Mouse (Mus musculus) erythroblast, adult 5-6 weeks (primary cell): Measurements from ENCODE around the gene Ehbp1. TPM values are rescaled to one million over a fixed set of nuclear protein-coding genes. Genes with fewer than 3 reads are reported as not detected.

Source experiments
- ATAC-seq: replicated peaks from 2 replicates; pipeline ENCODE4 v1.8.0; 2016; ENCODE audit warnings: moderate number of reproducible peaks, mild to moderate bottlenecking, moderate TSS enrichment, inconsistent platforms; ENCODE audit not compliant: poor library complexity, low FRiP score, severe bottlenecking
- total RNA-seq, 2 experiments: library from RNA; stranded (forward) in 1 of 2; stranded (reverse) in 1 of 2; fragments of 150-400 nt in 1 of 2; fragments of 200-764, 138-1000 nt in 1 of 2; gene quantifications; 2 replicates each; pipeline versions ENCODE4 v1.2.3 to v1.2.4; 2015 to 2017; ENCODE audit warnings: low replicate concordance in 2 of 2

Ehbp1 gene
- total RNA-seq, 2 experiments from 2014 or later, result 1.4 TPM; not detected in 1

DNA sequence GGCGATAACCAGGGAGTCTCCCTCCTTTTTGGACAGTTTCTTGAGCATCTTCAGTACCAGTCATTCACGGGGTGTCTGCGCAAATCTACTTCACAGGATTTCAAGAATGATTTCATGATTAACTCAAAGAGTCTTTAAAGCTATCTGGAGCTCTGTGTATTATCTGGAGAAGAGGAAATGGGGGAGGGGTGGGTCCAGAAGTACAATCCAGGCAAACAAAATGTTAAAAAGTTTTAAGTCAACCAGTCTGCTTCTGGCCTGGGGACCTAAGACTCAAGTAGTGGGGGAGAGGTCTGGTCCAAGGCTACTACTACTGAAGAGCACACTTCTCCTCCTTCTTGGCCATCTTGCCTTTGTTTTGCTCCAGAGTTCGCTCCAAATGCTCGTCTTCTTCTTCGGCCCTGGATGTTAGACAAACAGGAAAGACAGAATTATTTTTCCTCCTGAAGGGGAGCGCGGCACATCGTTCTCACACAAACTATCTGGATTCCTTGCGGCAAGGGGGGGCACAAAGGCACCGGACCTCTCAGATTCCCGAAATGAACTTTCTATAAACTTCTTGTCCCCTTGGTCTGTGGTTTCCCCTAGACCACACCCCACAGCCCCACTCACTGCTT lies 335.5 kb downstream of the Ehbp1 start:
- no peak for ATAC-seq

DNA sequence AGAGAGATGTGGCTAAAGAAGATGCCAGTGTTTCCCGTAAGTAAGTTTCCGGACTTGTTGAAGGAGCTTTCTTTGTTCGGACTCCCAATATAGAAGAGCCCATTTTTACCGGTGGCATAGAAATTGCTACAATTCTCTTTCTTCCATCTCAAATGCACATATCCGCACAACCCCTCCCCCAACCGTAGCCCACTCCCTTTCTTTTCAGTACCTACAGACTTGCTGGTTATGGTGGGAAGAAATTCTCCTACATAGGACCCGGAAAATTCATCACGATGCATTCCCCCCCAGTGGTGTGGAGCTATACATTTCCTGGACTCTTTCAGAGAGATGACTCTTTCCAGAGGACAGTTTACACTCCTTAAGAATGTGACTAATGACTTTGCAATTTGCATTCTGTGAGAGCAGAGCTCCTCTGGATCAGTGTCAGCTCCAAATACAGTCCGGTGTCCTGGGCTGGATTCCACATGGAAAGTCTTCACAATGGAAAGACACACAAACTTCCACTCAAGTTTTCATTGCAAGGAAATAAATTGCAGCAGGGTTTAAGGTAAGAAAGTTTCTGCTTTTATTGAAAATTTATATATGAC lies 336.7 kb downstream of the Ehbp1 start:
- no peak for ATAC-seq

DNA sequence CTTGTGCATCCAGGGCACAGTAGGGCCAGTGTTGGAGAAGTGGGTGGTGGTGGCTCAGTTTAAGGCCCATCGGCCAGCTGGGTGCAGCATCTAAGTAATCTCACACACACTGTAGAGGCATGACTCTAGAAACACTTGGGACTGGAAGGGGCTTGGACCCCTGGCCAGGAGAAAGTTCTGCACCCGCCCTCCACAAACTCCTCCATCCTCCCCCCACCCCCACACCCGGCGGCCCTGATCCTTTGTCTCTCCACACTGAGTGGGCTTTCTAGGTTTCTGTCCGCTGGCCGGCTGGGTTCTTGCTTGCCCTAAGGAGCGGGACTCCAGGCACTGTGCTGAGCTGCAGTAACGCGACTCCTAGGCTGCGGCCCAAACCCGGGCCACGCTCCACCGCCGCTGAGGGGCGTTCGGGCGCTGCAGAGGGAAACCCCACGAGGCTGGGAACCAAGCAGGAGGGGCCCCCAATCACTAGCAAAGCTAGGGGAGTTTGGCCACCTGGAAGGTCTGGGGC lies 337.7 kb downstream of the Ehbp1 start:
- ATAC-seq, result no peak

DNA sequence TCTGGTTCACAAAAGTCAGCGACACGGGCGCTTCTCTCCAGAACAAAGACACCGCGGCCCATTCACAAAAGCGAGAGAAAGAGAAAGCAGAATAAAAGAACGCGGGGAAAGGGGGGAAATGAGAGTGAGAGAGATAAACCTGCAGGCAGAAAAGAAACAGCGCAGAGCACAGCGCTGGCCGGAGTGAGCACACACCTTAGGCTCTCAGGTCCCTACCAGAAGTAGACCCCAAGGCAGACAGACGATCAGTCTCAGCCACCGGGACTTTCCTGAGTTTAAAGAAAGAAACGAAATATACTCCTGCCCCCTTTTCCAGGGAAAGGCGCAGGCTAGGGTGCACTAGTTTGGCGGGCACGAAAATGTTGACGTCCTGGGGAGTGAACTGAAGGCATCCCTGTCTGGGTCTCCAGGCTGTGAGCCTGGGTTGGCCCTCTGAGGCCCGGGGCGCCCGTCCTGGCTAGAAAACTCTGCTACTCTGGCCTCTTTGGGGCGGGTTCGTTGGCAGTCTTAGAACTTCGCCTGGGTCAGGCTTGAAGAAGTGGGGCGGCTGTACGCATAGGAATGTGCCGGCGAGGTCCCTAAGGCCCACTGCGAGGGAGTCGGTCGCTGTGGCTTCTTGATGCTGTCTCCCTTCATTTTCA lies 338.6 kb downstream of the Ehbp1 start:
- no peak for ATAC-seq

DNA sequence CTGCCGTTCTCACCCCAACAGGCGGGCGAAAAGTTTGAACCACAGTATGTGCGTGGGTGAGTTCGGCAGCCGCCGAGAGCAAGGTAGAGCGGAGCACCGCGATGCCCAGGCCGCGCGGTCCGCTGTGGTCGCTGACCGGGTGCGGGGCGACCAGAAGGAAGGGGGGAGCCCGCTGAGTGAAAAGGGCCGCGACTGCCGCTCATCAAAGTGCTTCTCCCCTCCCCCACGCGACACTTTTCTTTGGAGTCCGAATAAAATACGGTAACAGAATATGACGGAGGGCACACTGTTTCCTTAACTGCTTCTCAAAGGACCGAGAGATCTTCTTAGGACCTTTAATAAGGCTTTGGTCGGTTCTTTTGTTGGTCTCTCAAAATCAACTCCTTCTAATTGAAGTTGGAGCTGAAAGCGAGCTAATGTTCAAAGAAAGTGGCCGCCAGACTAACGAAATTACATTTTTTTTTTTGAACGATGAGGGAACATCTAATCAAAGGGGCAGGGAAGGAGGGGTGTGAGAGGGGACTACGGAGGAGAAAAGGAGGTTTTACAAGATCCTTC lies 339.2 kb downstream of the Ehbp1 start, which contains the start of gene Otx1:
Gene Otx1, minus strand, starts transcription at position 115 of the 558 bp plus-strand sequence.
- no peak for ATAC-seq

DNA sequence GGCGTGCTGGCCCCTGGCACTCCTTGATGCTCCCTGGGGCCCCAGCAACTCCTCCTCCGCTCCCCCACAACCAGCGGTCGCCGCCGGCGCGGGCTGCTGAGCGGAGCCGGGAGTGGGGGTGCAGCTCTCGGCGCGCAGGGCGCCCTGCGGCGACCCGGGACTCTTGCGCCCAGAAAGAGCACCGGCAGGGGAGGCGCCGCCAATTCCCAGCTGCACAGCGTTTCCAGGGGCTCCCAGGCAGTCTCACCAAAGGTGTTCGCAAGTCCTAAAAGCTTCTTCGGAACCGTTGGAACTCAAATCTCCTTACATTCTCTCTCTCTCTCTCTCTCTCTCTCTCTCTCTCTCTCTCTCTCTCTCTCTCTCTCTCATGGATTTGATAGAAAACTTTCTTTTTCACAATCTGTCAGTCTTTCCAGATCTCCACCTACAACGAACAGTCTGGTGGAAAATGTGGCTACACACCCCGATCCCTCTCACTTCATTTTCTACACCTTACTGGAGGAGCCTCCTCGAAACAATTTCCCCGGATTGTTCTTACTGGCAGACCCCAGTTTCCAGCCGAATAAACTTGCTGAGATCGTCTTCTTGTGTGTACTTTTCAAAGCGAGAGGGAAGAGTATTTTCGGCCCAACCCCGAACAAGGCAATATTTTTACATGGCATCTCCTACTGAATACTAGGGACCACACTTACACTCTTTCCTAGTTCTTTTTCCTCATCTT lies 339.9 kb downstream of the Ehbp1 start:
- ATAC-seq, result no peak

DNA sequence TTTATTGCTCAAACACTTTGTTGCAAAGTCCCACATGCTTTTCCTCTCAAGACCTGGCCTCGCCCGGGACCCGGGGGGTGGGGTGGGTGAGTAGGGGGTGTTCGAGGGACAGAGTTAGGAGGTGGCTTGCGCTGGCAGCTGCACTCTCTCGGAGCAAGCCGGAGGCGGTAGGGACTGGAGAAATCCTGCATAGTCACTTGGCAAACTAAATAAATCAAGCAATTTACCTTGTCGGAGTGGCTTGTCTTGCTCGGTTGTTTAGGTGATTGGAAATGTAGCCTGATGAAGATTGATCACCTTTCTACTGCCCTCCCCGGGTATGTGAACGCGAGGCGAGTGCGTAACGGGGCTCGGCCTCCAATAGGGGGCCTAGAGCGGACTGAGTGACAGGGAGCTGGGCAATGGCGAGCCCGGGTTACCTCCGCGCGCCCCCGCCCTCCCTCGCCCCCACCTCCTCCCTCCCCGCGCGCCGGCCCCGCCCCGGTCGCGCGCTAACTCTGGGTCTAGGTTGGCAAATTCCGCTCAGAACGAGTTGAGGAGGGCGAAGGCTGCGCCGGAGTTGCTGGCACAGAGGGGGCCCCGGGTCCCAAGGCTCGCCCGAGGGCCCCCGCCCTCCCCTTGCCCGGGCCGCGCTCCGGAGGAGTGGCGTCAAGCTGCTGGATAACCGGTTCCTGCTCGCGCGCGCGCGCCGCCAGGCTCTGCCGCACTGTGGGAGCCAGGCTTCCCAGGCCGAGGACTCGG lies 340.6 kb downstream of the Ehbp1 start:
- no peak for ATAC-seq

DNA sequence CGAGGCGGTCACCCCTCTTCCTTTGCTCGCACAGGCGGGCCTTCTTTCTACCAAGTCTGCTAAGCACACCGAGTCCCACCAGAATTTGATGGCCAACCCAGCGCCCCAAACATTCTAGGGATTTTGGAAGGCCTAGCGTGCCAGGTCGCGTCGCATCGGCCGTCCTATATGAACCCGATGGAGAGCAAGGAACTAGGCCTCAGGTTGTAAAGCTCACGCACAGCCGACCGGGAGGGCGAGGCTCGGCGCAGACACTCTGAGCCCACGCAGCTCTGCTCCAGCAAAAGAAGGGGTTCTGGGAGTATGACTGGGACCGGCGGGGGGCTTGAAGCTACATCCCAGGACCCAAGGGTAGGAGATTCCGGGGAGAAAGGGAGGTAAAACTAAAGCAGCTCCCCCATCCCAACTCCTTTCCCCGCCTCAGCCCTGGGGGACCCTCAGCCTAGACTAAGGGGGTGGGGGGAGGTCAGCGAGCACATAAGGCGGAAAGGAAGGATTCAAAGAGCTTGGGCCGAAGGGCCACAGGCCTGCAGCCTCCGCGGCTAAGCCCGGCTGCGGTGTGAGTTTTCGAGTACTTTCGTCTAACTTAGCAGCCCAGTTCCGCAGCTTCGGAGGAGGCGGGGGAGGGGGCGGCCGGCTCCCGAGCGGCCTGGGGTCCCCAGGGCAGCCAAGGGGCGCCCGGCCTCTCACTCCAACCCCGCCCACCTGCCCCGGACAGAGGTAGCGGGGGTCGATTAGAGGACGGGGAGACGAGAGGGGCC lies 341.6 kb downstream of the Ehbp1 start:
- ATAC-seq, result no peak

DNA sequence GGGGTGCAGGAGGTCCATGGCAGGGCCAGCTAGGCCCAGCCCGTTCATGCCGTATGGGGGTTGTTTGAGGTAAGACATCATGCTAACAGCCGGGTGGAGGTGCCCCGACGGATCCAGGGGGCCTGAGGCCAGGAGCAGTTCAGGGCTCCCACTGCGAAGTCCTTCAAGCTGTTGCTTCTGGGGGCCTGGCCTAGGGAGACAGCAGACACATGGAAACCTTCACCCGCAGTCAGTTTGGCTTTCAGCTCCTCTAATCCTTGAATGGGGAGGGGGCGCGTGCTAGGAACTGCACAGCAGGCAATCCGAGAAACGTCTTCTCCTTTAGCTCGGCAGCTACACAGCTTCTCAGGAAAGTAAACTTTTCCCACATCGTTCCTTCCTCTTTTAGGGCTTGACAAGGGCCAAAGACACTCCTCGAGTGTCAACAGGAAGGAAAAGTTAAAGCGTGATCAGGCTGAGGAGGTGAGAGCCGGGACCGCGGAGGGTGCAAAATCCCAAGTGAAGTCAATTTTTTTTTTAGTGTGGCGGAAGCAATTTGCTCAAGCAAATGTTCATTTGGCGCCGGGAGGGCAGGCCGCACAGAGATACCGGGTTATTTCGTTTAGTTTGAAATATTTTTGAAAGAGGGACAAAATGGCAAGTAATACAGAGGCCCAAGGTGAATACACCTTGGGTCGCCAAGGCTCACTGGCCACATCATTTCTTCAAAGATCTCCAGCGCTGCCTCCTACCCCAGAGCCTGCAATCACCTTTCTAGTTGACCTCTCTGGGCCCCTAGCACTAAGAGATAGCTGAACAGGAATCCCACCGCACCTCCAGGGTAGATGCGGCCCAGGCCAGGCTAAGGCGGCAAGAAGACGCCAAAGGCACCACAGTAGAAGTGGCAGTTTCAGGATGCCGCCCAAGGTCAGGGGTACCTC lies 342.4 kb downstream of the Ehbp1 start:
- ATAC-seq, result no peak

DNA sequence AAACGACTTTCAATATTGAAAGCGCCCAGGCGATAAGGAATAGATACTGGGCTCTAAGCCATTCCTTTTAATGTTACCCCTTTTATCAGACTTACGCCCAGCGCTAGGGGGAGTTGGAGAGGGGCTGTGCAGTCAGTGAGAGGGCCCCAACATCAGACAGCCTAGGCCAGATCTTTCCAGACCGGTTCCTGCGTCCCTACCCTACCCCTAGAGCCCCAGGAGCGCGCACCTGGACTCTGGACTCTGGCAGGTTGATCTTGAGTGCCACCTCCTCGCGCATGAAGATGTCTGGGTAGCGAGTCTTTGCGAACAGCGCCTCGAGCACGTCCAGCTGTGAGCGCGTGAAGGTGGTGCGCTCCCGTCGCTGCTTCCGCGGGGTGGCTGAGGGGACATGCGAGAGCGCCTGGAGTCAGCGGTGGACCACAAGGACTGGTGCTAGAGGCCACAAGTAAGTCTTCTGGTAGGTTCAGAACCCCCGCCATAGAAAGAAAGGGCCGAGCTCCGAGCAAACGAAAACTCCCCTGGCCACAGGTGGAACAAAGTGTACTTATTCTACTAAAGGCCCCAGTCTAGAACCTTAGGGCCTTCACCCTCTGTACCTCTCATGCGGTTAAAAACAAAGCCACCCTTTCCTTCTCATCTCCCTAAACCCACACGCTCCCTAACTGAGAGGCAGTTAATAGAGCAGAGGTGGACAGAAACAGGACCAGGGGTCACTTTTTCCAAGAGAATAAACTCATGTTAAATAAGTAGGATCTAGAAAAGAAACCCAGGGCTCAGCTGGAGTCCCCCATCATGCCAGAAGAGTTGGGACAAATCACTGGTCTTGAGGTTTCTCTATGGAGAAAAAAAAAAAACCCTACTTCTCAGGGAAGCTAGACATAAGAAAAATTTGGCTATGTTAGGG lies 343.7 kb downstream of the Ehbp1 start:
- ATAC-seq, result no peak

DNA sequence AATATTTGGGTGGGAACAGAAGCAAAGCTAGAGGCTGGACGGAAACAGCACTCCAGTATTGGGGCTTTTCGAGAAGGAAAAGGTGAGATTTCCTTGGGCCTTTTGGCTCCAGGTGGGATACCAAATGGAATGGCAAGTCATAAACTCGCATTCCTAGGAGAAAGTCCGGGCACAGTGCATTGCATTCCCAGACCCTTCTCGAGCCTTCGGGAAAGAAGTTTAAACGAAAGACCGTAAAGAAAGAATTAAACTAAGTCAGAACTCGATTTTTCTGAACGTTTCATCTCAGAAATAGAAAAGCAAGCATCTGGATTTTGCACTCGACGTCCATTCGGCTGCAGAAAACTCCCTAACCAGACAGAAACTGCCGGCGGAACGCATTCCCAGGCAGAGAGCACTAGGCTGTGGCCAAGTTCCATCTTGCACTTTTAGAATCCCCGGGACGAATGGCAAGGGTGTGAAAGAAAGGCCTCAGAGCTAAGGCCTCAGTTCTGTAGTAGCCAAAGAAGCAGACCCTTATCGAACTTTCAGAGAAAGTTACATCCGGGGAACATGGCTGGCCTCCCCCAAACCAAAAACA lies 344.4 kb downstream of the Ehbp1 start:
- no peak for ATAC-seq

DNA sequence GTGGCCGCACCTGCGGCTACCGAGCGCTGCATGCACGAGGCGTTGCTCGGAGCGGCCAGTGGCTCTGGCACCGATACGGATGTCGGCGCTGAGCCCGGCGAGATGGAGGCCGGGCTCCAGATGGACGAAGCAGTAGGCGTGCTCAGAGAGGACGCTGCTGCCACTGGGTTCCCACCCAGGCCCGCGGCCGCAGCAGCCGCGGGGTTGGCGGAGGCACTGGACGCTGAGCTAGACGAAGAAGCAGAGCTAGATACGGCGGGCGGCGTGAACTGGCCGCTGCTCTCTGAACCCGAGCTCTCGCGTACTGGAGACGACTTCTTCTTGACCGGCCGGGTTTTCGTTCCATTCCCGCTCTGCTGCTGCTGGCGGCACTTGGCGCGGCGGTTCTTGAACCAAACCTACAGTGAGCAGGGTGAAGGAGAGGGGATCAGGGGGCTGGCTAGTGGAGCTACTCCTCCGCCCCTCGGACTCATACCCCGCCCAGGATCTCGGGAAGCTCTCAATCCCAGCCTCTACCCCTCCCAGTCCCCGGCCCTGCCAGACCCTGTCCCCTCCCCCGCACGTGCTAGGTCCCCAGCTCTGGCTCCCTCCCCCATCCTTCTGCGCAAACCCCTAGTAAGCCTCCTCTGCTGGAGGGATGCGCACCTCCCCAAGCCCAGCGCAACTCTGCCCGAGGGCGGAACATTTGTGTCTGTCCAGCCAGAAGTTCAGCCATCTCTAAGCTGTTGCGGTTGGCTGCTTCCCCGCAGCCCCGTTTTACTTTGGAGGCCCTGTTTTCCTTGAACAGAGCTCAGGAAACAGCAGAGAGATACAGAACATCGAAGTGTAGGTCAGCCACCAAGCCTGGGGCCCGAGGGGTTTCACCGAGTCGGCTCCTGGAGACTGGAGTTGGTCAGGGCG lies 345.2 kb downstream of the Ehbp1 start:
- ATAC-seq, result no peak

DNA sequence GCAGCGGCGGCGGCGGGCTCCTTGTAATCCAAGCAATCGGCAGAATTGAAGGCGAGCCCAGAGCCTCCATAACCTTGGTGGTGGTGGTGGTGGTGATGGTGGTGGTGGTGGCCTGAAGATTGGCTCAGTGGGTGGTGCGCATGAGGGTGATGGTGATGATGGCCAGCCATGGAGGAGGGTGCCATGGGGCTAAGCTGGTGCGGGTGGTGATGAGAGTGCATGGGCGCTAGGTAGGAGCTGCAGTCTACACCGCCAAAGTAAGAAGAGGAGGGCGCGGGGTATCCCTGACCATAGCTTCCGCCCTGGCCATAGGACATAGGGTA lies 345.8 kb downstream of the Ehbp1 start:
- no peak for ATAC-seq

DNA sequence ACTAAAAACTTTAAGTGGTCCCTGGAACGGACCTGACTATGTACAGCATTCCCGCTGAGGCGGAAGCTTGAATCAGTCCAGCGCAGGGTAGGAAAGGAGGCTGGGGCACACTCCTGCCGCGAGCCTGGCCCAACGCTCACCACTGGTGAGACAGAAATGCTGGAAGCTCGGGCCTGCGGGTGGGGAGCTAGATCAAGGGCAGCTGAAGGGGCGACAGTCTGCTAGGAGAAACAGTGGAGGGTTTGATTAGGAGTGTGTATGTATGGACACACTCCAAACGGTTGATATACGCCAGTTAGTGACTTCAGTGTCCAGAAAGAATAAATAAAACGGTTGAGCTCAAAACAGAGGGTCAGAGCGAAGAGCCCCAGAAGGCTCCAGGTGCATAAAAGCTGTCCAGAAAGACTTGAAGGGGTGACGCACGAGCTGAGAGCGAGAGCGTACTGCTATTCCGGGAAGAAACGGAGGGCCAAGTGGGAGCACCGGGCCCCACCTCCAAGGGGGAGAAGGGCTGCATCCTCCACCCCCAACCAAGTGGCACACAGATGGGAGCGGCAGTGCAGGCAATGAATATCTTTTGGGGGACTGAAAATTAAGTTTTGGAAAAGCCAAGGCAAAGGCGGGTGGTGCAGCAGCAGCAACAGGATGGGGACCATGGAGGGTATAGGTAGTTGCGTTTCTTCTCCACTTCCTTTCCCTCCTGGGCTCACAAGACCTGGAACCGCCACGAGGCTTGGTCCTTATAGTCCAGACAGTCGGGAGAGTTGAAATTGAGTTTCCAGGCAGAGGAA lies 346.4 kb downstream of the Ehbp1 start:
- no peak for ATAC-seq
